Mouse (Mus musculus): ENCODE measurements around the gene Cbfb. TPM values are rescaled to one million over a fixed set of nuclear protein-coding genes. Genes with fewer than 3 reads are reported as not detected.

The Cbfb gene
- polyA plus RNA-seq, 1 experiment from 2014 or later, result 52.5 TPM

DNA sequence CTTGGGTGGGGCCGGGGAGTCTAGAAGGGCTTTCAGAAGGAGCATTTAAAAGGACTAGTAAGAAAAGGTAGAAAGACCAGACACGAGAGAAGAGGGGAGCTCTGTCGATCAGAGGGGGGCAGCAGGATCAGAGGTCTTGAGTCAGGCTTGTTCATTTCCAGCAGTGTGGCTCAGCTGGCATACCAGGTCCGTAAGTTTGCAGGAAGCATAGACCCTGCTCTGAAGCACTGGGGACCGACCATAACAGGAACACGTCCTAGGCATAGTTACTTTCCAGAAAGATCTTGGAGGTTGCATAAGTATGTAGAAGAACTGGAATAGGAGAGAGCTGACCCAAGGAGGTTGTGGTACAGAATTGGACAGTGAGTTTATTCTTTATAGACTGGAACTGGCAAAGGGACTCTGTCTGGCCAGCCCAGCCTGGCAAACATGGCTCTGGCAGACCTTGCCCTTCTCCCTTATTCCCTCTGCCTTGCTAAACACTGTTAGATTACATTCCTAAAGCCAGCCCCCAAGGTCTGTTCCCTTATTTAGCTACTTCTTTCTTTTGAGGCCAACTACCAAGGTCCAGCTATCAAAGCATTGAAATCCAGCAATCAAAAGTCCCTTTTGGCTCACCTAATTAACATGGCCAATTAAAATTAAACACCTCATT lies 15.3 kb upstream of the Cbfb start:
- H3K9me3 ChIP-seq (ENCODE audit: control insufficient read depth, low read length), result no peaks in the 10 kb centered on the region
- H3K9ac ChIP-seq (ENCODE audit: low read length), result no peak overlapping the region
- H3K27ac ChIP-seq (ENCODE audit: low read depth), result no peak overlapping the region
- no peak overlapping the region for H3K4me2 ChIP-seq (ENCODE audit: low read length)
- no peaks in the 10 kb centered on the region for H3K36me3 ChIP-seq (ENCODE audit: control insufficient read depth, insufficient read depth, low read length)
- DNase-seq (ENCODE audit: low spot score), result no peak
- peaks cover 9% of the 10 kb centered on the region; the same call in 1 of the 2 replicates for H3K4me1 ChIP-seq (replicated peaks; ENCODE audit: control insufficient read depth, insufficient read depth, low read length)
- ATAC-seq (replicated peaks; ENCODE audit: low FRiP score, low TSS enrichment, low read depth), result no peak
- 84% methylated on average over 6 of the region's 6 CpGs for WGBS
- no peak overlapping the region for H3K4me3 ChIP-seq (ENCODE audit: low read depth, low read length)
- no peaks in the 10 kb centered on the region for H3K27me3 ChIP-seq (replicated peaks; ENCODE audit: control insufficient read depth, insufficient read depth, low read length)

GRCm38 (mm10) chr8:105157555-105157954 lies 12.9 kb upstream of the Cbfb start:
- DNase-seq (ENCODE audit: low spot score) (peak; percentile 57), ATAC-seq (replicated peaks; ENCODE audit: low FRiP score, low TSS enrichment, low read depth) (no peak)
- no peak overlapping the region for H3K9ac ChIP-seq (ENCODE audit: low read length)
- H3K4me1 ChIP-seq (replicated peaks; ENCODE audit: control insufficient read depth, insufficient read depth, low read length), result peaks cover 7% of the 10 kb centered on the region; the same call in 1 of the 2 replicates
- H3K27me3 ChIP-seq (replicated peaks; ENCODE audit: control insufficient read depth, insufficient read depth, low read length), result no peaks in the 10 kb centered on the region
- no peak overlapping the region for H3K4me2 ChIP-seq (ENCODE audit: low read length)
- WGBS, result 49% methylated on average over 10 of the region's 10 CpGs
- H3K36me3 ChIP-seq (ENCODE audit: control insufficient read depth, insufficient read depth, low read length), result no peaks in the 10 kb centered on the region
- no peak overlapping the region for H3K4me3 ChIP-seq (ENCODE audit: low read depth, low read length)
- H3K9me3 ChIP-seq (ENCODE audit: control insufficient read depth, low read length), result no peaks in the 10 kb centered on the region
- H3K27ac ChIP-seq (ENCODE audit: low read depth), result no peak overlapping the region

DNA sequence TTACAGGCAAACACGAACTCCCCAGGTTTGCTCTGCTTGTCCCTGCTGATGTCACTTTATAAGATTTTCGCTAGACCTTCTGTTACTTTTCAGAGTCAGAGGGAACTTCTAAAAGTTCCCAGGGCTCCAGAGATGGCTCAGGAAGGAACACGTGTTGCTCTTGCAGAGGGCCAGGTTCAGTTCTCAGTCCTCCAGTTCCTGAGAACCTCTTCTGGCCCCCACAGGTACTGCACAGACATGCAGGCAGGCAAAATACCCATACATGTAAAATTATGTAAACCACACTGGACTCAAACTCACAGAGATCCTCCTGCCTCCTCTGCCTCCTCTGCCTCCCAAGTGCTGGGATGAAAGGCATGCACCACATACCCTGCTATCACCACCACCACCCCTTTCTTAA lies 12.4 kb upstream of the Cbfb start:
- H3K4me2 ChIP-seq (ENCODE audit: low read length), result no peak overlapping the region
- no peaks in the 10 kb centered on the region for H3K36me3 ChIP-seq (ENCODE audit: control insufficient read depth, insufficient read depth, low read length)
- DNase-seq (ENCODE audit: low spot score), result no peak
- no peaks in the 10 kb centered on the region for H3K27me3 ChIP-seq (replicated peaks; ENCODE audit: control insufficient read depth, insufficient read depth, low read length)
- H3K27ac ChIP-seq (ENCODE audit: low read depth), result no peak overlapping the region
- WGBS, result 68% methylated on average over 3 of the region's 3 CpGs
- H3K9me3 ChIP-seq (ENCODE audit: control insufficient read depth, low read length), result no peaks in the 10 kb centered on the region
- H3K4me3 ChIP-seq (ENCODE audit: low read depth, low read length), result no peak overlapping the region
- H3K9ac ChIP-seq (ENCODE audit: low read length), result no peak overlapping the region
- no peak for ATAC-seq (replicated peaks; ENCODE audit: low FRiP score, low TSS enrichment, low read depth)
- H3K4me1 ChIP-seq (replicated peaks; ENCODE audit: control insufficient read depth, insufficient read depth, low read length), result 0 out of 2 replicates have a peak, but pooled peaks cover 2% of the 10 kb centered on the region

DNA sequence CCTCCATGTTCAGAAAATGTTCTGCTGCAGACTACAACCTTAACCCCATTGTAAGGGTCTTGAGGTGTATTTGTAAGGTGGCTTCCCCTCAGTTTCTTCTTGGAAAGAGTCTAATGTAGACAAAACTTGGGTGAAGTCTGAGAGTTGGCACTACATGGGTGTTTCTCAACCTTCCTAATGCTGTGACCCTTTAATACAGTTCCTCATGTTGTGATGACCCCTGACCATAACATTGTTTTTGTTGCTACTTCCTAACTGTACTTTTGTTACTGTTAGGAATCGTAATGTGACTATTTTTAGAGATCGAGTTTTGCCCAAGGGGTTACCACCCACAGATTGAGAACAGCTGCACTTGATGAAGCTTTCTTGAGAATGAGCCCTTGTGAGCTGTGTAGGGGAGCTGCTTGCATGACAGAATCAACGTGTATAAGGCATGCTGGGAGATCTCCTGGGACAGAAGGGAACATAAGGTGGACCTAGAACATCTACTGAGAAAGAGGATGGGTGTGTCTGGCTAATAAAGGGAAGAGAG lies 9.3 kb upstream of the Cbfb start:
- H3K4me2 ChIP-seq (ENCODE audit: low read length), result no peak overlapping the region
- no peak overlapping the region for H3K9ac ChIP-seq (ENCODE audit: low read length)
- no peak overlapping the region for H3K27ac ChIP-seq (ENCODE audit: low read depth)
- H3K9me3 ChIP-seq (ENCODE audit: control insufficient read depth, low read length), result no peaks in the 10 kb centered on the region
- no peaks in the 10 kb centered on the region for H3K36me3 ChIP-seq (ENCODE audit: control insufficient read depth, insufficient read depth, low read length)
- ATAC-seq (replicated peaks; ENCODE audit: low FRiP score, low TSS enrichment, low read depth) (no peak), DNase-seq (ENCODE audit: low spot score) (no peak)
- H3K4me3 ChIP-seq (ENCODE audit: low read depth, low read length), result no peak overlapping the region
- peaks cover 13% of the 10 kb centered on the region; the same call in 1 of the 2 replicates for H3K4me1 ChIP-seq (replicated peaks; ENCODE audit: control insufficient read depth, insufficient read depth, low read length)
- 43% methylated on average over 3 of the region's 3 CpGs for WGBS
- H3K27me3 ChIP-seq (replicated peaks; ENCODE audit: control insufficient read depth, insufficient read depth, low read length), result no peaks in the 10 kb centered on the region

GRCm38 (mm10) chr8:105164272-105164902 lies 6.1 kb upstream of the Cbfb start:
- 20% methylated on average over 6 of the region's 6 CpGs for WGBS
- peak overlapping the region; percentile 64 for H3K27ac ChIP-seq (ENCODE audit: low read depth)
- peak; percentile 63 for DNase-seq (ENCODE audit: low spot score)

DNA sequence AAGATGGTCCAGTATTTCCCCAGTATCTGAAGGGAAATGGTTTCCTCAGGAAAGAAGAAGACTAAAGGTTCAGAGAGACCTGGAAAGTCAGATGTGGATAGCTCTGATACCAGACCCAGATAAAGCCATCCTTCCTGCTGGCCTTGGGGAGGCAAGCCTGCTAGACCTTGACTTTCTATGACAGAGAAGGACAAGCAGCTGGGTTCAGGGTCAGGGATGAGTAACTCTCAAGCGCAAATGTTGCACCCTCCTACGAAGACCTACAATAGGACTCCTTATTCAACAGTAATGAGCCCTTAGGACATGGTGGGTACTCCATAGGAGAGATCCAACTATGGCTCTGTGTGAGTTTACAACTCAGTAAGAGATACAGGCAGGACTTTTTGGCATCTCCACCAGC lies 5.3 kb upstream of the Cbfb start:
- H3K36me3 ChIP-seq (ENCODE audit: control insufficient read depth, insufficient read depth, low read length), result no peaks in the 10 kb centered on the region
- H3K27ac ChIP-seq (ENCODE audit: low read depth), result peak overlapping the region; percentile 64; the same call in 1 of the 2 replicates
- peaks cover 18% of the 10 kb centered on the region for H3K4me1 ChIP-seq (replicated peaks; ENCODE audit: control insufficient read depth, insufficient read depth, low read length)
- H3K9me3 ChIP-seq (ENCODE audit: control insufficient read depth, low read length), result no peaks in the 10 kb centered on the region
- DNase-seq (ENCODE audit: low spot score) (no peak), ATAC-seq (replicated peaks; ENCODE audit: low FRiP score, low TSS enrichment, low read depth) (no peak)
- no peaks in the 10 kb centered on the region for H3K27me3 ChIP-seq (replicated peaks; ENCODE audit: control insufficient read depth, insufficient read depth, low read length)
- H3K4me2 ChIP-seq (ENCODE audit: low read length), result no peak overlapping the region
- H3K9ac ChIP-seq (ENCODE audit: low read length), result no peak overlapping the region
- no peak overlapping the region for H3K4me3 ChIP-seq (ENCODE audit: low read depth, low read length)
- WGBS, result 82% methylated on average over 2 of the region's 2 CpGs

More at GRCm38 (mm10) chr8:105164272-105164902, 6.1 kb upstream of the Cbfb start:
- Histone ChIP-seq H3K4me3 (ENCODE audit: low read depth, low read length) (no peak overlapping the region), H3K36me3 (ENCODE audit: control insufficient read depth, insufficient read depth, low read length) (no peaks in the 10 kb centered on the region), H3K4me2 (ENCODE audit: low read length) (no peak overlapping the region), H3K9me3 (ENCODE audit: control insufficient read depth, low read length) (no peaks in the 10 kb centered on the region), H3K27me3 (replicated peaks; ENCODE audit: control insufficient read depth, insufficient read depth, low read length) (no peaks in the 10 kb centered on the region), H3K9ac (ENCODE audit: low read length) (no peak overlapping the region), H3K4me1 (replicated peaks; ENCODE audit: control insufficient read depth, insufficient read depth, low read length) (peaks cover 13% of the 10 kb centered on the region; the same call in 1 of the 2 replicates)
- peak; percentile 47; the same call in 1 of the 2 replicates for ATAC-seq (replicated peaks; ENCODE audit: low FRiP score, low TSS enrichment, low read depth)

DNA sequence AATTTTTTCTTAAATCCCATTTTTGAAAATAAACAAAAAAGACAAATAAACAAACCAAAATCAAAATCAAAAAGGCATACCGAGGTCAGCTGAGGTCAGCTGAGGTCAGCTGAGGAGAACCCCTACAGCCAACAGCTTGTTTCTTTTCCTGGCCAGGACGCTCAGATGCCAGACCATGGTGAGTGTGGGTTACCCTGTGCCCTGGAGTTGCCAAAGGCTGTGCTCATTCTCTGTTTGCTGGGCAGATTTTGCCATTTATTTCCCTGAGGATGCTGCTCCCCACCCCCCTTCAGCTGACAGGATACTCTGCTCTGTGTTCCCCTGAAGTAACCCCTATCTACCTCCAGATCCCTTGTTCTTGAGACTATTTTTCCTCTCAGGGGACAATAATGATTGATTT lies 3.4 kb upstream of the Cbfb start:
- 82% methylated on average over 2 of the region's 2 CpGs for WGBS
- no peaks in the 10 kb centered on the region for H3K36me3 ChIP-seq (ENCODE audit: control insufficient read depth, insufficient read depth, low read length)
- H3K27ac ChIP-seq (ENCODE audit: low read depth), result no peak overlapping the region
- no peak for DNase-seq (ENCODE audit: low spot score)
- H3K4me1 ChIP-seq (replicated peaks; ENCODE audit: control insufficient read depth, insufficient read depth, low read length), result peaks cover 20% of the 10 kb centered on the region
- H3K9ac ChIP-seq (ENCODE audit: low read length), result no peak overlapping the region
- no peak overlapping the region for H3K4me3 ChIP-seq (ENCODE audit: low read depth, low read length)
- no peaks in the 10 kb centered on the region for H3K9me3 ChIP-seq (ENCODE audit: control insufficient read depth, low read length)
- H3K27me3 ChIP-seq (replicated peaks; ENCODE audit: control insufficient read depth, insufficient read depth, low read length), result no peaks in the 10 kb centered on the region
- ATAC-seq (replicated peaks; ENCODE audit: low FRiP score, low TSS enrichment, low read depth), result no peak
- no peak overlapping the region for H3K4me2 ChIP-seq (ENCODE audit: low read length)

- H3K9ac ChIP-seq (ENCODE audit: low read length), result peak overlapping the region; percentile 98
- peak overlapping the region; percentile 85 for H3K4me3 ChIP-seq (ENCODE audit: low read depth, low read length)
- ATAC-seq (replicated peaks; ENCODE audit: low FRiP score, low TSS enrichment, low read depth) (no peak), DNase-seq (ENCODE audit: low spot score) (no peak)
- WGBS, result 21% methylated on average over 3 of the region's 3 CpGs
- no peaks in the 10 kb centered on the region for H3K27me3 ChIP-seq (replicated peaks; ENCODE audit: control insufficient read depth, insufficient read depth, low read length)
- H3K4me2 ChIP-seq (ENCODE audit: low read length), result peak overlapping the region; percentile 68
- peaks cover 3% of the 10 kb centered on the region; the same call in 1 of the 2 replicates for H3K36me3 ChIP-seq (ENCODE audit: control insufficient read depth, insufficient read depth, low read length)
- no peaks in the 10 kb centered on the region for H3K9me3 ChIP-seq (ENCODE audit: control insufficient read depth, low read length)
- 0 out of 2 replicates have a peak overlapping the region, but pooled peaks have one; percentile 99 for H3K27ac ChIP-seq (ENCODE audit: low read depth)
- peaks cover 13% of the 10 kb centered on the region for H3K4me1 ChIP-seq (replicated peaks; ENCODE audit: control insufficient read depth, insufficient read depth, low read length)
Measured at GRCm38 (mm10) chr8:105169582-105169981, 892 bp upstream of the Cbfb start.

Measured in intestine, embryonic 14.5 days (tissue).